Mouse (Mus musculus) limb, embryonic 11.5 days (tissue): Measurements from ENCODE around the gene Slc2a9. TPM values are rescaled to one million over a fixed set of nuclear protein-coding genes. Genes with fewer than 3 reads are reported as not detected.
A peak's percentile ranks its signal among the peaks of the same experiment; 100 is the strongest.

Experiments used
- ATAC-seq: fragments of 200-750 bp; cut with Nextera tagmentation; 2 replicates; pipeline ENCODE4 v1.8.0; 2017; ENCODE audit warnings: low read depth; ENCODE audit not compliant: insufficient number of reproducible peaks, low FRiP score, low TSS enrichment
- DNase-seq: peaks from one replicate; pipeline ENCODE4 v3.0.0-alpha.2; 2015; ENCODE audit warnings: low spot score
- H3K27ac ChIP-seq: fragments of 300-500 bp; sonication (generic); replicated peaks from 2 replicates; pipeline ENCODE4 v1.5.1; 2014; ENCODE audit warnings: low read depth, mild to moderate bottlenecking, low read length
- H3K27me3 ChIP-seq: fragments of 300-500 bp; sonication (generic); 2 replicates; pipeline ENCODE4 v1.6.1; 2014; ENCODE audit warnings: mild to moderate bottlenecking, low read length, mixed read lengths; ENCODE audit not compliant: control insufficient read depth, insufficient read depth
- H3K36me3 ChIP-seq: fragments of 300-500 bp; sonication (generic); 2 replicates; pipeline ENCODE4 v1.6.1; 2014; ENCODE audit warnings: mild to moderate bottlenecking, low read length, moderate library complexity, mixed read lengths; ENCODE audit not compliant: control insufficient read depth, insufficient read depth
- H3K4me1 ChIP-seq: fragments of 300-500 bp; sonication (generic); 2 replicates; pipeline ENCODE4 v1.6.1; 2014; ENCODE audit warnings: low read length, mixed read lengths; ENCODE audit not compliant: control insufficient read depth, insufficient read depth
- H3K4me2 ChIP-seq: fragments of 300-500 bp; sonication (generic); 2 replicates; pipeline ENCODE4 v1.6.1; 2014; ENCODE audit warnings: low read depth, mild to moderate bottlenecking, moderate library complexity; ENCODE audit not compliant: severe bottlenecking
- H3K4me3 ChIP-seq: fragments of 300-500 bp; sonication (generic); 2 replicates; pipeline ENCODE4 v1.5.1; 2014; ENCODE audit warnings: low read depth, low read length
- H3K9ac ChIP-seq: fragments of 300-500 bp; sonication (generic); 2 replicates; pipeline ENCODE4 v1.6.1; 2014; ENCODE audit warnings: mild to moderate bottlenecking, low read length
- H3K9me3 ChIP-seq: fragments of 300-500 bp; sonication (generic); 2 replicates; pipeline ENCODE4 v1.6.1; 2016; ENCODE audit warnings: low read length; ENCODE audit not compliant: control insufficient read depth
- WGBS: fragments of 180-500 bp; shearing (Covaris S2); extraction: QIAGEN DNeasy Blood & Tissue Kit; methylation state at CpG from one replicate; pipeline ENCODE4 v1.1.7; 2014; 5-methylcytosine and 5-hydroxymethylcytosine counted together
- polyA plus RNA-seq: library from polyadenylated mRNA; unstranded; fragments of >200 nt; fragmentation: Nextera tagmentation; extraction: Ambion mirVana; gene quantifications from 2 replicates; pipeline ENCODE4 v1.2.1, GENCODE M21; 2014

Gene Slc2a9
- polyA plus RNA-seq, 1 experiment from 2014 or later: 0.32 TPM

DNA sequence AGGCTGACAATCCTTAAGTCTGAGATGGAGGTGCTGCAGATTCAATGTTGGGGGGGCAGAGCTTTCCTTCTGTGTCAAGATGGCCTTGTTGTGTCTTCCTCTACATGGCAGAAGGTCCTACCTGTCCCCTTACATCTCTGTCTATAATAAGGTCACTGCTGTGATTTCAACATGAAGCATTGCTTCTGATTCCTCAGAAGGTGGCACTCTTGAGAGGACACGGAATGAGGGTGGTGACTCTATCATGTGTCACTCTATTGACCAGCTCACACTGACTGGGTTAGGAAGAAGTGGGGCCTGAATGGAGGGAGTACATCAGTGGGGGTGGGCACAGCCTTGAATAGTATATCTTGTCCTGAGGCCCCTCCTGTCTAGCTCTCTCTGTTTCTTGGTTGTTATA, 168.4 kb downstream of the Slc2a9 start:
- no peak for ATAC-seq
- no peaks in the 10 kb centered on the region for H3K9me3 ChIP-seq
- 33% methylated on average over 1 of the region's 1 CpGs for WGBS

DNA sequence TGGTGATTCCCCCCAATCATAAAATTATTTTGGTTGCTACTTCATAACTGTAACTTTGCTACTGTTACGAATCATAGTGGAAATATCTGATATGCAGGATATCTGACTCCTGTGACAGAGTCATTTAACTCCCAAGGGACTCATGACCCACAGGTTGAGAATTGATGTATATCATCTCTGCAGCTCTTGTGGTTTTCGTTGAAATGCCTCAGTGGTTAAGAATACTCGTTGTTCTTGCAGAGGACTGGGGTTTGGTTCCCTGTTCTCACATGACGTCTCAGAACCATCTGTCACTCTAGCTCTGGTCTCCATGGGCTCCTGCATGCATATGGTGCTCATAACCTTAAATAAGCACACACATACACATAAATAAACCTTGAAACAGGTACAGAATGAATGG, 169.6 kb downstream of the Slc2a9 start:
- Histone ChIP-seq H3K27ac (no peak overlapping the region), H3K4me3 (no peak overlapping the region), H3K36me3 (no peaks in the 10 kb centered on the region), H3K4me2 (no peak overlapping the region), H3K27me3 (no peaks in the 10 kb centered on the region), H3K9me3 (no peaks in the 10 kb centered on the region), H3K4me1 (no peaks in the 10 kb centered on the region), H3K9ac (no peak overlapping the region)
- DNase-seq (no peak), ATAC-seq (no peak)
- 76% methylated on average over 4 of the region's 4 CpGs for WGBS

More for the DNA sequence above, 168.4 kb downstream of the Slc2a9 start:
- no peak overlapping the region for H3K9ac ChIP-seq
- no peak overlapping the region for H3K27ac ChIP-seq
- H3K4me2 ChIP-seq: no peak overlapping the region
- H3K27me3 ChIP-seq: no peaks in the 10 kb centered on the region
- no peak for DNase-seq
- no peaks in the 10 kb centered on the region for H3K4me1 ChIP-seq
- no peak overlapping the region for H3K4me3 ChIP-seq
- H3K36me3 ChIP-seq: no peaks in the 10 kb centered on the region

DNA sequence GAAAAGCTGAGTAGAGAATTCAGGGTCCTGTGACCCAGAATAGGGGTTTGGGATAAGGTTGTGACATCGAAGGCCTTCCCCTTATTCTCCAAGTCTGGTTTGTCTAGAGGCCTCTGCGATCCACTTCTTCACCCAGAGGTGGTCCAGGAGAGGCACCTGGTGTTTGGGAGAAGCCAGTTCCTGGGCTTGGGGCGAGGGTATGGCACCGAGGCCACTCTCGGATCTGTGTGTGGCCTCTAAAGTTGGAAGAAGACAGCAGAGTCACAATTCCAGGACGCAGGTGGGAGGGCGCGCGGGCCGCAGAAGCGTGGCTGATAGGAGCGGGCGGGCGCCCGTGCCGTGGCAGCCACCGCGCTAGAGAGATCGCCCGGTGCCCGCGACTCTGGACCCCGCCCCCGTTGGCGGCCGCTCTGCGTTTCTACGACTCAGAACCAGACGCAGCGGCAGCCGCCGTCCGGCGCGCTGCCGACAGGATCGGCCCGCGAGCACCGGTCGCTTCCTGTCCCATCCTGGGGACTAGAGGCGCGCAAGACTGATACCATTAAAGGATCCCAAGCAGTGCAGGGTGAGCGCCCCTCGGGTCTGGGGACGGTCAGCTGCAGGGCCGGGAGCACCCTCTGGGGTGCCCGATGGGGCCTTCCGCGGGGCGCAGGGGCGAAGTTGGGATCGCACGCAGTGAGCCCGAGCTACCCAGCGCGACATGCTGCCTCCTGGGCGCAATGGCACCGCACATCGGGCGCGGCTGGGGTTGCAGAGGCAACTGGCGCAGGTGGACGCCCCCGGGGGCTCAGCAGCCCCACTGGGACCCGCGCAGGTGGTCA, 183.8 kb downstream of the Slc2a9 start, which contains the start of gene Drd5:
Gene Drd5, plus strand, starts transcription at position 402 of the 821 bp plus-strand sequence.
- no peak within 1 kb of the TSS for H3K27ac ChIP-seq
- H3K4me2 ChIP-seq: peak within 1 kb of the TSS; percentile 78
- peaks cover 47% of the 10 kb centered on the region for H3K27me3 ChIP-seq
- 3% methylated on average over 64 of the region's 67 CpGs for WGBS
- no peaks in the 10 kb centered on the region for H3K9me3 ChIP-seq
- H3K9ac ChIP-seq: peak within 1 kb of the TSS; percentile 38
- 0 out of 2 replicates have a peak, but pooled peaks cover 3% of the 10 kb centered on the region for H3K4me1 ChIP-seq
- peak within 1 kb of the TSS; percentile 39 for H3K4me3 ChIP-seq
- H3K36me3 ChIP-seq: no peaks in the 10 kb centered on the region
- DNase-seq: peak; percentile 43
- no peak for ATAC-seq

DNA sequence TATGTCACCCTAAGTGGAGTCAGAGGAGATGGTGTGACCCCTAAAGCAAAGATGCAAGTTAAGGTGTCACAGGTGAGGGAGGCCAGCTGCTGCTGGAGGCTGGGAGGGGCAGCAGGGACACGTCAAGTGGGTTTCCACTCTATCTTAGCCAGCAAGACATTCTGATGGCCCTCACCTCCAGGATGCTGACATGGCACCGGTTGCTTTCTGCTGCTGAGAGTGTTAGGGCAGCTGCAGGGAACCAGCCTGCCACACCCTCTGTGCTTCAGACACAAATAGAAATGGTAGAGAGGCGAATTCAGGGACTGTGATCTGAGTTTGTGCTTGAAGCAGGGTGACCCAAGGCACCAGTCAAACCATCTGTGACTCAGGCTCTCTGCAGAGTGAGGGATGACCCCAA, 193.1 kb downstream of the Slc2a9 start:
- Histone ChIP-seq H3K36me3 (no peaks in the 10 kb centered on the region), H3K27me3 (no peaks in the 10 kb centered on the region), H3K4me2 (no peak overlapping the region), H3K27ac (no peak overlapping the region), H3K9ac (no peak overlapping the region), H3K4me3 (no peak overlapping the region), H3K4me1 (no peaks in the 10 kb centered on the region), H3K9me3 (no peaks in the 10 kb centered on the region)
- WGBS: 61% methylated on average over 3 of the region's 3 CpGs
- no peak for ATAC-seq
- no peak for DNase-seq

DNA sequence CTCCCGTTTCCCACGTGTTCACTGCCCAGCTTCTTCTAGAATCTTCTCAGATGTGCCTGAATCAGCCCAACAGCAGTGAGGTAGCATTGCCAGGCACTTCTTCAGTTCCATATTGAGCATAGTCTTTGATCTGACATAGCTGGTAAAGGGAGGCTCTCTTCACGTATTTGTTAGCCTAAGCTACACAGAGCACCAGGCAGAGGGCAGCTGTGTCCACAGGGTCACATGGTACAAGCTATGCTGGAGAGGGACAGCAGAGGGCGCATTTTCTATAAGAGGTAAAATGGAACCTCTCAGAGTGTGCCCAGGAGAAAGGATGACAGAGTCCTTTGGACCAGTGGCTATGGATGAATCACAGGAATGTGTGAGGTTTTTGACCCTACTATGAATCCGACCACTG, 194.1 kb downstream of the Slc2a9 start:
- DNase-seq: peak; percentile 72
- no peaks in the 10 kb centered on the region for H3K4me1 ChIP-seq
- H3K9me3 ChIP-seq: no peaks in the 10 kb centered on the region
- H3K4me3 ChIP-seq: no peak overlapping the region
- no peak overlapping the region for H3K9ac ChIP-seq
- no peaks in the 10 kb centered on the region for H3K36me3 ChIP-seq
- H3K27ac ChIP-seq: no peak overlapping the region
- WGBS: 54% methylated on average over 5 of the region's 5 CpGs
- no peak for ATAC-seq
- no peaks in the 10 kb centered on the region for H3K27me3 ChIP-seq
- H3K4me2 ChIP-seq: no peak overlapping the region

DNA sequence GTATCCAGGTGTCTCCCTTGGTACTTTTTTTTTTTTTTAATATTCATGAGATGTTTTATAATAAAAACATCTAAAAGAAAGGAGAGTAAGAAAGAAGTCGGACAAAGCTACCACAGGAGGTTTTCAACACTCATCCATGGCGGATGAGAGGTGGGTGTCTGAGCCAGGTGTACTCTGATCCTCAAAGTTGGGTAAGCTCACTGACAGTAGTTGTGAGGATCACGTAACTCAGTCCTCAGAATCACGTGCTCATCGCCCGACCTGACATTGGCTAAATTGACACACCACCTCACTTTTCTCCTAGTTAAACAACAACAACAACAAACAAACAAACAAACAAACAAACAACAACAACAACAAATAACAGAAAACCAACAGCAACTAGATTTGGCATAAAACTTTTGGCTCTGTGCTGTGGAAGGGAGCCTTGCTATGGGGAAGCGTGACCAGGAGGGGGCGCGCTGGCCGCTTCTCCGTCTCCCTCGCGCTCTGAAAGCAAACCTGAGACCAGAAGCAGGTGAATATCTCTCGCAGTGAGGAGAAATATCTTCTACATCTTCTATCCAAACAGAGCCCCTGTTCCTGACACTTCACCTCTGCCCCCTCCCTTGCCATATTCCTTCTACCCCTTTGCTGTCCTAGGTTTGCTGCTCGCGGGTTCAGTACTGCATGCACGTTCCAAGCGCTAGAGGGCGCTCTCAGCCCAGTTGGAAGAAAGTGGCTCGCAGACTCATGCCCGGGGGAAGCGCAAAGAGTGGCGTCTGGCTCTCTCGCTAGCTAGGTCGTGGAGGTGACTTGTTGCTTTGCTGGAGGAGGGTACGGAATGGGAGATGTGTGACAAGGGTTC, 195.5 kb downstream of the Slc2a9 start:
- peak; percentile 96 for DNase-seq

DNA sequence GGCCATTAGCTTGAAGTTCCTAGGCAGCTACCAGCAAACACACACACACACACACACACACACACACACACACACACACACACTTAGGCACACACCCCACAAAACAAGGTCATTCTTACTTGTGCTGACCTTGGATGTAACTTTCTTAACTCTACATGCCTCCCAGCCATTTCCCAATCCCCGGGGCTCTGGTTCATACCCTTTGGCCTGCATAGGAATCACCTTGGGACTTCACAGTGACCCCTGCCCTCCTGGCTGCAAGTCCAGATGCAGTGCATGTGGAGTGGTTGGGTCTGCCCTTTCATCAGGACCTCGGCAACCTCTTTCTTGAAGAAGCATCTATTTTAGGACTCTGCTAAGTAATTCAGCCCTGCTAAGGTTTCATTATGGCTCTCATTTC, 197.7 kb downstream of the Slc2a9 start:
- WGBS: 76% methylated on average over 2 of the region's 2 CpGs
- H3K9ac ChIP-seq: no peak overlapping the region
- DNase-seq (no peak), ATAC-seq (no peak)
- no peaks in the 10 kb centered on the region for H3K9me3 ChIP-seq
- H3K4me3 ChIP-seq: no peak overlapping the region
- no peaks in the 10 kb centered on the region for H3K4me1 ChIP-seq
- no peaks in the 10 kb centered on the region for H3K36me3 ChIP-seq
- no peak overlapping the region for H3K27ac ChIP-seq
- H3K4me2 ChIP-seq: no peak overlapping the region
- no peaks in the 10 kb centered on the region for H3K27me3 ChIP-seq

More for the DNA sequence above, 195.5 kb downstream of the Slc2a9 start:
- peak overlapping the region; percentile 32 for H3K4me2 ChIP-seq
- H3K4me1 ChIP-seq: no peaks in the 10 kb centered on the region
- no peak overlapping the region for H3K9ac ChIP-seq
- WGBS: 9% methylated on average over 26 of the region's 26 CpGs
- no peak overlapping the region for H3K27ac ChIP-seq
- peak overlapping the region; percentile 7; the same call in 1 of the 2 replicates for H3K4me3 ChIP-seq
- H3K9me3 ChIP-seq: no peaks in the 10 kb centered on the region
- peak; percentile 81; the same call in 1 of the 2 replicates for ATAC-seq
- H3K27me3 ChIP-seq: no peaks in the 10 kb centered on the region
- H3K36me3 ChIP-seq: no peaks in the 10 kb centered on the region

DNA sequence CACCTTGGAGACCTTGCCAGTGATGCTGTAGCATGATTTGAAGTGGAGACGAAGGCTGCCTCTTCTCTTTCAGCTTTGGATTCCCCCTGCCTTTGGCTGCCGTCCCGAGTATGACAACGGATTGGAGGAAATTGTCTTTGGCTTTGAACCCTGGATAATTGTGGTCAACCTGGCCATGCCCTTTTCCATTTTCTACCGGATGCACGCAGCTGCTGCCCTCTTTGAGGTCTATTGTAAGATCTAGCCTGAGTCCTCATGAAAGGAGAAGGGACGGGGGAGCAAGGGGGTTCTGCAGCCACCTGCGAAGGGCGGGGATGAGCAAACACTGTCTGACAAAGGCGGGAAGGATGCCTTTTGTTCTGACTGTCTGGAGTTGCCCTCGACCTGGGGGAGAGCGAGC, 200.3 kb downstream of the Slc2a9 start:
- no peak for DNase-seq
- WGBS: 63% methylated on average over 12 of the region's 12 CpGs

More for the DNA sequence above, 200.3 kb downstream of the Slc2a9 start:
- Histone ChIP-seq H3K4me1 (no peaks in the 10 kb centered on the region; the same call in 1 of the 2 replicates), H3K4me3 (no peak overlapping the region), H3K9me3 (no peaks in the 10 kb centered on the region), H3K4me2 (no peak overlapping the region), H3K27ac (no peak overlapping the region), H3K27me3 (no peaks in the 10 kb centered on the region), H3K36me3 (no peaks in the 10 kb centered on the region), H3K9ac (no peak overlapping the region)
- ATAC-seq: no peak
